Mouse (Mus musculus): ENCODE measurements at regions not wholly inside any gene's neighbourhood (a gene's known extent, or its start where the extent isn't known, plus 50 kb on each side); places are given as distances from the start of the nearest gene placed in this dataset.

- Histone ChIP-seq H3K4me1 (ENCODE audit: control insufficient read depth, insufficient read depth) (no peaks in the 10 kb centered on the region), H3K9ac (replicated peaks; ENCODE audit: low read depth, low read length) (no peak overlapping the region), H3K36me3 (replicated peaks; ENCODE audit: control insufficient read depth, insufficient read depth, low read length) (no peaks in the 10 kb centered on the region), H3K27me3 (ENCODE audit: control insufficient read depth, insufficient read depth, low read length) (no peaks in the 10 kb centered on the region), H3K4me3 (ENCODE audit: low read depth, low read length) (no peak overlapping the region), H3K4me2 (ENCODE audit: low read depth, low read length) (no peak overlapping the region), H3K27ac (ENCODE audit: low read depth) (no peak overlapping the region), H3K9me3 (replicated peaks; ENCODE audit: control insufficient read depth, low read length) (no peaks in the 10 kb centered on the region)
- ATAC-seq (ENCODE audit: insufficient read depth, low read depth) (no peak), DNase-seq (ENCODE audit: low spot score) (no peak)
- TF ChIP-seq EP300 (IDR thresholded peaks at IDR 0.05; ENCODE audit: low read depth) (no peak), CTCF (IDR thresholded peaks at IDR 0.05; ENCODE audit: low read depth) (no peak)
These were observed 900.4 kb upstream of the Pabpc4l start for GRCm38 (mm10) chr3:47348451-47348850.

GRCm38 (mm10) chr3:47316356-47317028, 868.5 kb upstream of the Pabpc4l start:
- no peaks in the 10 kb centered on the region for H3K4me1 ChIP-seq (ENCODE audit: control insufficient read depth, insufficient read depth)
- H3K4me3 ChIP-seq (ENCODE audit: low read depth, low read length): no peak overlapping the region
- no peak overlapping the region for H3K9ac ChIP-seq (replicated peaks; ENCODE audit: low read depth, low read length)
- no peaks in the 10 kb centered on the region for H3K9me3 ChIP-seq (replicated peaks; ENCODE audit: control insufficient read depth, low read length)
- DNase-seq (ENCODE audit: low spot score) (no peak), ATAC-seq (ENCODE audit: insufficient read depth, low read depth) (no peak)
- no peaks in the 10 kb centered on the region for H3K27me3 ChIP-seq (ENCODE audit: control insufficient read depth, insufficient read depth, low read length)
- no peak overlapping the region for H3K4me2 ChIP-seq (ENCODE audit: low read depth, low read length)
- no peak overlapping the region for H3K27ac ChIP-seq (ENCODE audit: low read depth)
- no peak for TF ChIP-seq EP300 (IDR thresholded peaks at IDR 0.05; ENCODE audit: low read depth)
- no peak for TF ChIP-seq CTCF (IDR thresholded peaks at IDR 0.05; ENCODE audit: low read depth)
- H3K36me3 ChIP-seq (replicated peaks; ENCODE audit: control insufficient read depth, insufficient read depth, low read length): no peaks in the 10 kb centered on the region
- 40% methylated on average over 2 of the region's 2 CpGs for WGBS

- no peaks in the 10 kb centered on the region for H3K27me3 ChIP-seq (ENCODE audit: control insufficient read depth, insufficient read depth, low read length)
- DNase-seq (ENCODE audit: low spot score) (no peak), ATAC-seq (ENCODE audit: insufficient read depth, low read depth) (no peak)
- no peaks in the 10 kb centered on the region for H3K4me1 ChIP-seq (ENCODE audit: control insufficient read depth, insufficient read depth)
- H3K9ac ChIP-seq (replicated peaks; ENCODE audit: low read depth, low read length): no peak overlapping the region
- WGBS: 49% methylated on average over 1 of the region's 1 CpGs
- H3K4me3 ChIP-seq (ENCODE audit: low read depth, low read length): no peak overlapping the region
- H3K4me2 ChIP-seq (ENCODE audit: low read depth, low read length): no peak overlapping the region
- H3K27ac ChIP-seq (ENCODE audit: low read depth): no peak overlapping the region
- H3K9me3 ChIP-seq (replicated peaks; ENCODE audit: control insufficient read depth, low read length): no peaks in the 10 kb centered on the region
- no peak for TF ChIP-seq CTCF (IDR thresholded peaks at IDR 0.05; ENCODE audit: low read depth)
- no peak for TF ChIP-seq EP300 (IDR thresholded peaks at IDR 0.05; ENCODE audit: low read depth)
- H3K36me3 ChIP-seq (replicated peaks; ENCODE audit: control insufficient read depth, insufficient read depth, low read length): no peaks in the 10 kb centered on the region
These were observed 833.8 kb upstream of the Pabpc4l start for GRCm38 (mm10) chr3:47281783-47282182.

- Histone ChIP-seq H3K4me2 (ENCODE audit: low read depth, low read length) (peak overlapping the region; percentile 15; the same call in 1 of the 2 replicates), H3K9ac (replicated peaks; ENCODE audit: low read depth, low read length) (no peak overlapping the region), H3K27me3 (ENCODE audit: control insufficient read depth, insufficient read depth, low read length) (no peaks in the 10 kb centered on the region), H3K27ac (ENCODE audit: low read depth) (no peak overlapping the region), H3K4me1 (ENCODE audit: control insufficient read depth, insufficient read depth) (no peaks in the 10 kb centered on the region), H3K36me3 (replicated peaks; ENCODE audit: control insufficient read depth, insufficient read depth, low read length) (no peaks in the 10 kb centered on the region), H3K9me3 (replicated peaks; ENCODE audit: control insufficient read depth, low read length) (no peaks in the 10 kb centered on the region), H3K4me3 (ENCODE audit: low read depth, low read length) (no peak overlapping the region)
- TF ChIP-seq EP300 (IDR thresholded peaks at IDR 0.05; ENCODE audit: low read depth): no peak
- WGBS: 37% methylated on average over 5 of the region's 5 CpGs
- ATAC-seq (ENCODE audit: insufficient read depth, low read depth) (no peak), DNase-seq (ENCODE audit: low spot score) (no peak)
These were observed 832.3 kb upstream of the Pabpc4l start for GRCm38 (mm10) chr3:47280270-47280669.

GRCm38 (mm10) chr3:47241030-47241429, 793.0 kb upstream of the Pabpc4l start:
- WGBS: 72% methylated on average over 3 of the region's 3 CpGs
- TF ChIP-seq CTCF (IDR thresholded peaks at IDR 0.05; ENCODE audit: low read depth): no peak
- no peak for TF ChIP-seq EP300 (IDR thresholded peaks at IDR 0.05; ENCODE audit: low read depth)
- H3K27me3 ChIP-seq (ENCODE audit: control insufficient read depth, insufficient read depth, low read length): no peaks in the 10 kb centered on the region
- H3K27ac ChIP-seq (ENCODE audit: low read depth): no peak overlapping the region
- ATAC-seq (ENCODE audit: insufficient read depth, low read depth) (no peak), DNase-seq (ENCODE audit: low spot score) (no peak)
- no peak overlapping the region for H3K4me3 ChIP-seq (ENCODE audit: low read depth, low read length)
- no peaks in the 10 kb centered on the region for H3K9me3 ChIP-seq (replicated peaks; ENCODE audit: control insufficient read depth, low read length)
- no peak overlapping the region for H3K9ac ChIP-seq (replicated peaks; ENCODE audit: low read depth, low read length)
- H3K36me3 ChIP-seq (replicated peaks; ENCODE audit: control insufficient read depth, insufficient read depth, low read length): no peaks in the 10 kb centered on the region
- no peak overlapping the region for H3K4me2 ChIP-seq (ENCODE audit: low read depth, low read length)
- no peaks in the 10 kb centered on the region for H3K4me1 ChIP-seq (ENCODE audit: control insufficient read depth, insufficient read depth)

- Histone ChIP-seq H3K36me3 (replicated peaks; ENCODE audit: control insufficient read depth, insufficient read depth, low read length) (no peaks in the 10 kb centered on the region), H3K4me2 (ENCODE audit: low read depth, low read length) (no peak overlapping the region)
- TF ChIP-seq EP300 (IDR thresholded peaks at IDR 0.05; ENCODE audit: low read depth): no peak
- no peak for TF ChIP-seq CTCF (IDR thresholded peaks at IDR 0.05; ENCODE audit: low read depth)
These were observed 782.2 kb upstream of the Pabpc4l start for GRCm38 (mm10) chr3:47230234-47230633.

More at GRCm38 (mm10) chr3:47230234-47230633, 782.2 kb upstream of the Pabpc4l start:
- no peak overlapping the region for H3K27ac ChIP-seq (ENCODE audit: low read depth)
- DNase-seq (ENCODE audit: low spot score) (no peak), ATAC-seq (ENCODE audit: insufficient read depth, low read depth) (no peak)
- no peaks in the 10 kb centered on the region for H3K9me3 ChIP-seq (replicated peaks; ENCODE audit: control insufficient read depth, low read length)
- WGBS: 84% methylated on average over 6 of the region's 6 CpGs
- no peaks in the 10 kb centered on the region for H3K27me3 ChIP-seq (ENCODE audit: control insufficient read depth, insufficient read depth, low read length)
- no peaks in the 10 kb centered on the region for H3K4me1 ChIP-seq (ENCODE audit: control insufficient read depth, insufficient read depth)
- H3K9ac ChIP-seq (replicated peaks; ENCODE audit: low read depth, low read length): no peak overlapping the region
- no peak overlapping the region for H3K4me3 ChIP-seq (ENCODE audit: low read depth, low read length)
